Mouse (Mus musculus) kidney, embryonic 14.5 days (tissue): ENCODE results near the gene Adprm. TPM values are rescaled to one million over a fixed set of nuclear protein-coding genes. Genes with fewer than 3 reads are reported as not detected.

Experiments used
- ATAC-seq: fragments of 200-750 bp; cut with Nextera tagmentation; 2 replicates; pipeline ENCODE4 v1.8.0; 2017; ENCODE audit warnings: moderate number of reproducible peaks, mild to moderate bottlenecking, moderate TSS enrichment, moderate library complexity; ENCODE audit not compliant: low FRiP score, low TSS enrichment
- H3K27ac ChIP-seq: fragments of 300-500 bp; sonication (generic); 2 replicates; pipeline ENCODE4 v1.5.1; 2014; ENCODE audit warnings: low read depth, mild to moderate bottlenecking, low read length, moderate library complexity, mixed read lengths
- H3K27me3 ChIP-seq: fragments of 300-500 bp; sonication (generic); 2 replicates; pipeline ENCODE4 v1.6.1; 2014; ENCODE audit warnings: mild to moderate bottlenecking, low read length; ENCODE audit not compliant: control insufficient read depth, insufficient read depth
- H3K36me3 ChIP-seq: fragments of 300-500 bp; sonication (generic); 2 replicates; pipeline ENCODE4 v1.6.1; 2014; ENCODE audit warnings: low read length, mixed read lengths; ENCODE audit not compliant: control insufficient read depth, insufficient read depth
- H3K4me1 ChIP-seq: fragments of 300-500 bp; sonication (generic); 2 replicates; pipeline ENCODE4 v1.6.1; 2014; ENCODE audit warnings: low read length, mixed read lengths; ENCODE audit not compliant: control insufficient read depth, insufficient read depth
- H3K4me2 ChIP-seq: fragments of 300-500 bp; sonication (generic); replicated peaks from 2 replicates; pipeline ENCODE4 v1.6.1; 2014; ENCODE audit warnings: low read depth, mild to moderate bottlenecking, low read length
- H3K4me3 ChIP-seq: fragments of 300-500 bp; sonication (generic); 2 replicates; pipeline ENCODE4 v1.5.1; 2014; ENCODE audit warnings: mild to moderate bottlenecking, low read length
- H3K9ac ChIP-seq: fragments of 300-500 bp; sonication (generic); 2 replicates; pipeline ENCODE4 v1.6.1; 2014; ENCODE audit warnings: low read depth, mild to moderate bottlenecking, low read length, moderate library complexity
- H3K9me3 ChIP-seq: fragments of 300-500 bp; sonication (generic); 2 replicates; pipeline ENCODE4 v1.6.1; 2016; ENCODE audit warnings: low read length; ENCODE audit not compliant: control insufficient read depth
- WGBS: fragments of 180-500 bp; shearing (Covaris S2); extraction: QIAGEN DNeasy Blood & Tissue Kit; methylation state at CpG from one replicate; pipeline ENCODE4 v1.1.7; 2014; 5-methylcytosine and 5-hydroxymethylcytosine counted together
- polyA plus RNA-seq: library from polyadenylated mRNA; unstranded; fragments of >200 nt; fragmentation: Nextera tagmentation; extraction: Ambion mirVana; gene quantifications from 2 replicates; pipeline ENCODE4 v1.2.1, GENCODE M21; 2014

Gene Adprm
- 27.0 and 27.7 TPM in 2 replicates for polyA plus RNA-seq

DNA sequence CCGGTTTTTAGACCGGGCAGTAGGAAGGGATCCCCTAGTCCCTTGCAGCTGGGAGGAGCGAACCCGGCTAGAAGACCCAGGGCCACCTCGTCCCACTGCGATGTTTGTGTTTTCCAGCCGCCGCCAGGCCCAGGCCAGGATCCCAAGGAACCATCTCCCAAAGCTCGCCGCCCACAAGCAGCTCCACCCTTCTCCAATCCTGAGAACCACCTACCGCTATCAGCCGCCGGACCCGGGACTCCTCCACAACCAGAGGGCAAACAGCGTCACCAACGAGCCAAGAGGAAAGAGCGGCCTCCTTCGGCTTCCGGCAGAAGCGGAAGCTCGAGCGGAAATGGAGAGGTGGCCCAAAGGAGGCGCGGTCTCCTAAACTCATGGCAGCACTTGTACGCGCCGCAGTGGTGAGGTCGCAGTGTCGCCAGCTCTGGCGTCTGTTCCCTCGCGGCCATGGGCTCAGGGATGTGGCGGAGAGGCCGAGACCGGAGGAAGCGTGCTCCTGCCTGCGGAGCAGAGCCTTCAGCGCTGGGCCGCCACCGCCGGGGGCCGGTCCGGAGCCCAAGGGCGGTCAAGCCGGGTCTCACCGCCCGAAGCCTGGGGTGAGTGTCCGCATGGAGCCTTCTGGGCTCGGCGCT lies at the start of gene Adprm, which contains the start of gene Sco1:
Adprm (minus strand) TSS at position 274 of the 632 bp plus-strand sequence.
Sco1 (plus strand) TSS at position 350 of the 632 bp plus-strand sequence.
- Histone ChIP-seq H3K9ac (peak within 1 kb of the TSS; percentile 81), H3K4me2 (peak within 1 kb of the TSS; percentile 64), H3K4me1 (peaks cover 11% of the 10 kb centered on the region; the same call in 1 of the 2 replicates), H3K27ac (peak within 1 kb of the TSS; percentile 71; the same call in 1 of the 2 replicates), H3K27me3 (no peaks in the 10 kb centered on the region), H3K36me3 (peaks cover 20% of the 10 kb centered on the region), H3K4me3 (peak within 1 kb of the TSS; percentile 91), H3K9me3 (no peaks in the 10 kb centered on the region)
- ATAC-seq = peak; percentile 92
- WGBS = under 1% methylated on average over 50 of the region's 50 CpGs

- ATAC-seq = no peak
These were observed 49.3 kb upstream of the Adprm start for GRCm38 (mm10) chr11:67101713-67102112.

GRCm38 (mm10) chr11:67100169-67100568 lies 47.8 kb upstream of the Adprm start:
- H3K9me3 ChIP-seq = no peaks in the 10 kb centered on the region
- no peaks in the 10 kb centered on the region for H3K4me1 ChIP-seq
- ATAC-seq = no peak
- H3K27me3 ChIP-seq = no peaks in the 10 kb centered on the region
- H3K9ac ChIP-seq = no peak overlapping the region
- H3K36me3 ChIP-seq = no peaks in the 10 kb centered on the region
- no peak overlapping the region for H3K27ac ChIP-seq
- WGBS = 38% methylated on average over 6 of the region's 6 CpGs
- no peak overlapping the region for H3K4me2 ChIP-seq
- no peak overlapping the region for H3K4me3 ChIP-seq

More at GRCm38 (mm10) chr11:67101713-67102112, 49.3 kb upstream of the Adprm start:
- Histone ChIP-seq H3K9me3 (no peaks in the 10 kb centered on the region), H3K36me3 (no peaks in the 10 kb centered on the region), H3K9ac (no peak overlapping the region), H3K4me1 (no peaks in the 10 kb centered on the region), H3K27ac (no peak overlapping the region), H3K4me3 (no peak overlapping the region), H3K4me2 (no peak overlapping the region), H3K27me3 (no peaks in the 10 kb centered on the region)
- 31% methylated on average over 7 of the region's 8 CpGs for WGBS

- WGBS = 94% methylated on average over 16 of the region's 16 CpGs
- ATAC-seq = no peak
- Histone ChIP-seq H3K27ac (no peak overlapping the region), H3K4me3 (no peak overlapping the region), H3K36me3 (no peaks in the 10 kb centered on the region), H3K9ac (no peak overlapping the region), H3K27me3 (no peaks in the 10 kb centered on the region), H3K9me3 (no peaks in the 10 kb centered on the region), H3K4me2 (no peak overlapping the region), H3K4me1 (no peaks in the 10 kb centered on the region)
These were observed 46.8 kb upstream of the Adprm start for GRCm38 (mm10) chr11:67099241-67099640.

GRCm38 (mm10) chr11:67098427-67098826 lies 46.0 kb upstream of the Adprm start:
- H3K4me1 ChIP-seq = no peaks in the 10 kb centered on the region
- H3K27ac ChIP-seq = no peak overlapping the region
- H3K9me3 ChIP-seq = no peaks in the 10 kb centered on the region
- no peak for ATAC-seq
- WGBS = 86% methylated on average over 11 of the region's 11 CpGs
- no peaks in the 10 kb centered on the region for H3K27me3 ChIP-seq
- H3K4me2 ChIP-seq = no peak overlapping the region
- H3K9ac ChIP-seq = no peak overlapping the region
- H3K36me3 ChIP-seq = no peaks in the 10 kb centered on the region
- H3K4me3 ChIP-seq = no peak overlapping the region

- H3K27me3 ChIP-seq = no peaks in the 10 kb centered on the region
- no peaks in the 10 kb centered on the region for H3K36me3 ChIP-seq
- 97% methylated on average over 10 of the region's 10 CpGs for WGBS
- no peak overlapping the region for H3K27ac ChIP-seq
- H3K4me3 ChIP-seq = no peak overlapping the region
- no peak overlapping the region for H3K4me2 ChIP-seq
- no peaks in the 10 kb centered on the region for H3K4me1 ChIP-seq
- H3K9ac ChIP-seq = no peak overlapping the region
- no peaks in the 10 kb centered on the region for H3K9me3 ChIP-seq
- no peak for ATAC-seq
These were observed 45.3 kb upstream of the Adprm start for GRCm38 (mm10) chr11:67097709-67098108.

GRCm38 (mm10) chr11:67094470-67094869 lies 42.1 kb upstream of the Adprm start:
- no peak overlapping the region for H3K4me3 ChIP-seq
- H3K4me2 ChIP-seq = no peak overlapping the region
- H3K27me3 ChIP-seq = no peaks in the 10 kb centered on the region
- no peaks in the 10 kb centered on the region for H3K4me1 ChIP-seq
- no peaks in the 10 kb centered on the region for H3K36me3 ChIP-seq
- H3K27ac ChIP-seq = no peak overlapping the region
- H3K9me3 ChIP-seq = no peaks in the 10 kb centered on the region
- 75% methylated on average over 29 of the region's 29 CpGs for WGBS
- no peak overlapping the region for H3K9ac ChIP-seq
- no peak for ATAC-seq

DNA sequence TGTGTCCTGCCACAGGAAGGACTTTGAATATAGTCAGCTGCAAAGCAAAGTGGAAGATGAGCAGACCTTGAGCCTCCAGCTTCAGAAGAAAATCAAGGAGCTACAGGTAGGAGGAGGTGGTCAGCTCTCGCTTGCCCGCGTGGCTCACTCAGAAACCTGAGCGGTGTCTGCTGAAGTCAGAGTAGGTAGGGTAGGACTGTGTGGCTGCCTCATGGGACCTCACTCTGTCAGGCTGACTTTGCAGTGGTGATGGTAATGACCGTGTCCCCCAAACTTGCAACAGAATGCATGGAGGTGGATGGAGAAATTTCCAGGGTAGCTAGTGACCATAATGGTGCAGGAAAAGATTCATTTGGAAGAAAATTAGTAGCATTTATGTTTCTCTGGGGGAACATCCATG lies 41.3 kb upstream of the Adprm start:
- Histone ChIP-seq H3K4me2 (no peak overlapping the region), H3K4me1 (no peaks in the 10 kb centered on the region), H3K9ac (no peak overlapping the region), H3K4me3 (no peak overlapping the region), H3K27ac (no peak overlapping the region), H3K27me3 (no peaks in the 10 kb centered on the region), H3K36me3 (no peaks in the 10 kb centered on the region), H3K9me3 (no peaks in the 10 kb centered on the region)
- 93% methylated on average over 5 of the region's 5 CpGs for WGBS
- no peak for ATAC-seq

- Histone ChIP-seq H3K4me3 (no peak overlapping the region), H3K27me3 (no peaks in the 10 kb centered on the region), H3K27ac (no peak overlapping the region), H3K9me3 (no peaks in the 10 kb centered on the region), H3K36me3 (no peaks in the 10 kb centered on the region), H3K4me2 (no peak overlapping the region), H3K4me1 (no peaks in the 10 kb centered on the region), H3K9ac (no peak overlapping the region)
- ATAC-seq = no peak
- WGBS = 82% methylated on average over 9 of the region's 9 CpGs
These were observed 40.8 kb upstream of the Adprm start for GRCm38 (mm10) chr11:67093201-67093600.
